Mouse (Mus musculus) c-Kit-positive CD71-positive TER-119-positive erythroid progenitor cells, embryonic 14.5 days (primary cell): Measurements from ENCODE around the gene Ldlrad3.
A peak's percentile ranks its signal among the peaks of the same experiment; 100 is the strongest.

Source experiments
- DNase-seq: peaks from one replicate; pipeline ENCODE4 v3.0.0-alpha.2; 2013; ENCODE audit warnings: low spot score

Gene Ldlrad3

GRCm38 (mm10) chr2:102116521-102117401 is 69.4 kb downstream of the Ldlrad3 start:
- DNase-seq = no peak

GRCm38 (mm10) chr2:102113801-102114200 is 72.4 kb downstream of the Ldlrad3 start:
- DNase-seq = no peak

GRCm38 (mm10) chr2:102113323-102113722 is 72.9 kb downstream of the Ldlrad3 start:
- no peak for DNase-seq

GRCm38 (mm10) chr2:102111906-102112499 is 74.2 kb downstream of the Ldlrad3 start:
- DNase-seq = no peak

DNA sequence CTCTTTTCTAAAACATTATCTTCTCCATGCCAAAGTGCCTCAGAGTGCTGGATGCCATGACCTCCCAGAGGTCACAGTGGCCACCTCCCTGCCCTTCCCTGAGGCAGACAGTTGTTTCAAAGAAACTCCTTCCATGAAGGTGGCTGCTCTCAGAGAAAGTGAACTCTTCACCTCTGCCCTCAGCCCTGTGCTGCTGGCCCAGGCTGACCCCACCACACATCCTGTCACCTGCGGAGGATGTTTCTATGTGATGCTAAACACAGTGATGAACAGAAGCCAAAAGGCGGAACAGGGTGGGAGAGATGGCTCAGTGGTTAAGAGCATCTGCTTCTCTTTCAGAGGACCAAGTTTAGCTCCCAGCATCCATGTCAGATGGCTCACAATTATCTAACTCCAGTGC is 75.9 kb downstream of the Ldlrad3 start:
- DNase-seq = no peak

DNA sequence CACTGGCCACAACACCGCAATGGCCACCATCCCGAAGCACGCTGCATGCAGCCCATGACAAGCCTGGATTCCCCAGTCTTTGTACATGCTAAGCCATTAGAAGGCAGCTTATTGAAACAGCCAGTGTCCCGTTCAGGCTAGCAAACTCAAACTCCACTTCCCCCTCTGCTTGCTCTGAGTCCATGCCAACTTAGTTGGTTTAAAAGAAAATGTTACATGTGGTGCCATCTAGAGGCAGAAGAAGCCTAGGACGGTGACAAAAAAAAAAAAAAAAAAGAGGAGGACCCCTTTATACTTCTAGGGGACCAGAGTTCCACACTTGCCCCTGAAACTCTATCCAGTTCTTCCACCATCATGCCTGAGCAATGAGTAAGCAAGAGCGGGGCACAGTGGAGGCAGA is 78.9 kb downstream of the Ldlrad3 start:
- DNase-seq = no peak

GRCm38 (mm10) chr2:102106728-102107127 is 79.5 kb downstream of the Ldlrad3 start:
- DNase-seq = no peak

GRCm38 (mm10) chr2:102105454-102105853 is 80.7 kb downstream of the Ldlrad3 start:
- no peak for DNase-seq

- no peak for DNase-seq
These were observed 82.2 kb downstream of the Ldlrad3 start for GRCm38 (mm10) chr2:102103955-102104354.

GRCm38 (mm10) chr2:102100490-102100889 is 85.7 kb downstream of the Ldlrad3 start:
- no peak for DNase-seq

GRCm38 (mm10) chr2:102099702-102100450 is 86.3 kb downstream of the Ldlrad3 start:
- DNase-seq = no peak

DNA sequence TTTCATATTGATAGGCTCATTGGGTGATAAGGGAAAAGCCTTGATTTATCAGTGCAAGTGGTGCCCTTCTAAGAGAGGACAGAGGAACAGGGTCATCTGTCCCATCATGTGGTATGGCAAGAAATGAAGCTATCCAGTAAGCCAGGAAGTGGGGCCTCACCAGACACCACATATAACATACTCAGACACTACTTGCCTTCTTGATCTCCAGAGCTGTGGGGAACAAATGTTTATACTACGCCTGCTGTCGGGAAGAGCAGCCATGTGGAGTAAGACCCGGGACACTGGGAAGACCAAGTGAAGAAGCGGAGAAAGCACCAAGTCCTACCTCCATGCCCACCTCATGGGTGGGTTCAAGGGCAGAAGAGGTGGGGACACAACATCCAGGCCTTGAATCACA is 86.9 kb downstream of the Ldlrad3 start:
- no peak for DNase-seq

- DNase-seq = no peak
These were observed 91.4 kb downstream of the Ldlrad3 start for GRCm38 (mm10) chr2:102094773-102095172.

DNA sequence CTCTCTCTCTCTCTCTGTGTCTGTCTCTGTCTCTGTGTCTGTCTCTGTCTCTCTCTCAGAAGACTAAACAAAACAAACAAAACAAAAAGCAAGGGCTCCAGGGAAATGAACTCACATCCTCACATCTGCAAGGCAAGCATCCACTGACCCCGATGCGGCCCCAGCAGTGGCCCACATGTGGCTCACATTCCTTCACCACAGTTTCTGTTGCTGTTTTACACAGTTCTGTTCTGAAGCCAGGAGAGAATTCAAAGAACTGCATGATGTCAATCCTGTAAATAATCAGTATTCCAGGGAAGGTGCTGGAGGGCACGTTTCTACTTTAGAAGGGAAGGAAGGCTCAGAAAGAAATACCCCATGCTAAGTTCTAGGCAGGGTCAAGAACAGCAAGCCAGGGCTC is 91.9 kb downstream of the Ldlrad3 start:
- DNase-seq = no peak

- no peak for DNase-seq
These were observed 93.6 kb downstream of the Ldlrad3 start for GRCm38 (mm10) chr2:102092579-102092978.

- peak; percentile 38 for DNase-seq
These were observed 94.5 kb downstream of the Ldlrad3 start for GRCm38 (mm10) chr2:102091516-102092350.

DNA sequence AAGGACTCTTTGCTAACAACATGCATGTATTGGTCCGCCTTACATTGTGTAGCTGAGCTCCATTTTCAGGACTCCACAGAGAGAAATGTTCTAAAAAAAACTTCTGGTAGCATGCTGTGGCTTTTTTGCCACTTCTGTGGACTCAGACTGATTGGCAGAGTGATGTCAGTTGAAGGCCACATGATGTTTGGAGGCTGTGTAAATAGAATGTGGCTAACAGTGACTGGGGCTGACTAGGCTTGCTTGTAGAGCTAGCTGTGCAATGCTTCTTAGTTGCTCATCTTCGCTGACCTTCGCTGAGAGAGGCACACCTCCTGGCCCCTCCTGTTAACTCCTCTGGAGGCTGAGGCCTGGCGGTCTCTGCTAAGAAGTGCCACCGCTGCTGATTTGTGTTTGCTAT is 98.4 kb downstream of the Ldlrad3 start:
- no peak for DNase-seq

DNA sequence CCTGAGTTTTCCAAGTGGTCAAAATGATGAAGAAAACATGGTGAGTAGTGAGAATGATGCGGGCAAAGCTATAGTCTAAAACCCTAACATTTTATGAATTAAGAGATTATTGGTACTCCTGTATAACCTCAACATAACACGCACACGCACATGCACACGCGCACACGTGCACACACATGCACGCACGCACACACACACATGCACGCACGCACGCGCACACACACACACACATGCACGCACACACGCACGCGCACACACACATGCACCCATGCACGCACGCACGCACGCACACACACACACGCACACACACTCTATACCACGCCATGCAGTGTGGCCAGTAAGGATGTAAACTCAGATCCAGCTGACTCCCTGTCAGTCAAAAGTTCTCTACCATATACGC is 99.6 kb downstream of the Ldlrad3 start:
- no peak for DNase-seq

DNA sequence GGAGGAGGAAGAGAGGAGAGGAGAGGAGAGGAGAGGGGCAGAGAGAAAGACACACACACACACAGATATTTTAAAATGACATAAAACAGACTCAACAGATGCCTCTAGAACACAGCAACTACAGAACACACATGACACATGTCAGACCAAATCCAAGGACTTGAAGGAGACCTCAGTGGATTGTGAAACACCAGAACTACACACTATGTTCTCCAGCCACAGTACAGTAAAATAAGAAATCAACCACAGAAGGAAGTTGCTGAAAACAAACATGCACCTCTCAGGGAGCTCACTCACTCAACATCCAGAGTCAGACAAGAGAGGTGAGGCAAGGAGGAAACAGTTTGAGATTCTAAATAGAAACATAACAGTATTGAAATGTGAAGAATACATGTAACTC is 103.4 kb downstream of the Ldlrad3 start:
- no peak for DNase-seq

DNA sequence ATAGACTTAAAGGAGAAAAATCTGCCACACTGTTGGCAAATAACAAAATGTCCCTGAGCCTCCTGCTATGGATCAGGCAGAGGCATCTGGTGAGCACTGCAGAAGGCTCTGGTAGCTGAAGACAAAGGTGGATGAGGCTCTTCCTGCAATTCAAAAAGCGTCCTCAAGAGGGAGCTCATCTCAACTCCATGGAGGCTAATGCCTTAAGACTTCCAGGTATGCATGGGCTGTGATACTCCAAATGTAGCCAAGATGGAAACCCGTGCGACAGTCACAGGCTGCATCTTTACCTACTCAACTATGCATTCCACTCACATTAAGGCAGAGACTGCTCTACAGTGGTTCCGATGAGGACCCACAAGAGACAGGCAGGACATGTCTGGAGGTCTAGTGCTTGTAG is 108.6 kb downstream of the Ldlrad3 start:
- DNase-seq = peak; percentile 40

- DNase-seq = no peak
These were observed 109.9 kb downstream of the Ldlrad3 start for GRCm38 (mm10) chr2:102076237-102076636.
